Mouse (Mus musculus) forebrain, embryonic 15.5 days (tissue): Measurements from ENCODE around the gene Klf9. TPM values are rescaled to one million over a fixed set of nuclear protein-coding genes. Genes with fewer than 3 reads are reported as not detected.

Experiments
- ATAC-seq: fragments of 200-750 bp; cut with Nextera tagmentation; replicated peaks from 2 replicates; pipeline ENCODE4 v1.8.0; 2017; ENCODE audit warnings: mild to moderate bottlenecking, moderate TSS enrichment, moderate library complexity
- H3K27ac ChIP-seq: fragments of 300-500 bp; sonication (generic); replicated peaks from 2 replicates; pipeline ENCODE4 v1.5.1; 2015; ENCODE audit warnings: mild to moderate bottlenecking, inconsistent platforms
- H3K27me3 ChIP-seq: fragments of 300-500 bp; sonication (generic); 2 replicates; pipeline ENCODE4 v1.6.1; 2015; ENCODE audit warnings: inconsistent platforms
- H3K36me3 ChIP-seq: fragments of 300-500 bp; sonication (generic); 2 replicates; pipeline ENCODE4 v1.6.1; 2015; ENCODE audit warnings: mild to moderate bottlenecking, inconsistent platforms
- H3K4me1 ChIP-seq: fragments of 300-500 bp; sonication (generic); 2 replicates; pipeline ENCODE4 v1.6.1; 2015; ENCODE audit warnings: inconsistent platforms
- H3K4me2 ChIP-seq: fragments of 300-500 bp; sonication (generic); replicated peaks from 2 replicates; pipeline ENCODE4 v1.6.1; 2015; ENCODE audit warnings: mild to moderate bottlenecking, inconsistent platforms
- H3K4me3 ChIP-seq: fragments of 300-500 bp; sonication (generic); 2 replicates; pipeline ENCODE4 v1.5.1; 2015; ENCODE audit warnings: mild to moderate bottlenecking, inconsistent platforms
- H3K9ac ChIP-seq: fragments of 300-500 bp; sonication (generic); replicated peaks from 2 replicates; pipeline ENCODE4 v1.6.1; 2015; ENCODE audit warnings: mild to moderate bottlenecking, inconsistent platforms
- H3K9me3 ChIP-seq: fragments of 300-500 bp; sonication (generic); 2 replicates; pipeline ENCODE4 v1.6.1; 2016; ENCODE audit warnings: inconsistent platforms
- WGBS: fragments of 180-500 bp; shearing (Covaris S2); methylation state at CpG from one replicate; pipeline ENCODE4 v1.1.7; 2015; ENCODE audit warnings: mixed read lengths; 5-methylcytosine and 5-hydroxymethylcytosine counted together
- microRNA counts: library from miRNA; unstranded; fragments of <30 nt; microRNA quantifications from one replicate; lab custom pipeline; 2016
- microRNA-seq: library from miRNA; unstranded; fragments of <30 nt; microRNA quantifications from one replicate; pipeline ENCODE4, GENCODE M21; 2016
- polyA plus RNA-seq: library from polyadenylated mRNA; unstranded; fragments of >200 nt; fragmentation: Nextera tagmentation; extraction: Ambion mirVana; gene quantifications from 2 replicates; pipeline ENCODE4 v1.2.1, GENCODE M21; 2015

Klf9 gene
- polyA plus RNA-seq, 1 experiment from 2014 or later: 2.4 TPM

- Histone ChIP-seq H3K4me3 (no peak overlapping the region), H3K9me3 (no peaks in the 10 kb centered on the region), H3K27ac (no peak overlapping the region), H3K27me3 (no peaks in the 10 kb centered on the region), H3K4me2 (no peak overlapping the region), H3K9ac (no peak overlapping the region), H3K36me3 (peaks cover 30% of the 10 kb centered on the region), H3K4me1 (no peaks in the 10 kb centered on the region)
- no peak for ATAC-seq
- 96% methylated on average over 3 of the region's 3 CpGs for WGBS
These were observed 62.6 kb downstream of the Klf9 start for GRCm38 (mm10) chr19:23203505-23204053.

- WGBS: 87% methylated on average over 6 of the region's 6 CpGs
These were observed 70.3 kb downstream of the Klf9 start for GRCm38 (mm10) chr19:23211325-23211724.

GRCm38 (mm10) chr19:23214326-23214725 lies 73.3 kb downstream of the Klf9 start:
- Histone ChIP-seq H3K4me3 (no peak overlapping the region), H3K27me3 (no peaks in the 10 kb centered on the region), H3K4me2 (no peak overlapping the region), H3K4me1 (no peaks in the 10 kb centered on the region), H3K27ac (no peak overlapping the region), H3K9me3 (no peaks in the 10 kb centered on the region), H3K36me3 (peaks cover 30% of the 10 kb centered on the region), H3K9ac (no peak overlapping the region)
- no peak for ATAC-seq
- 58% methylated on average over 8 of the region's 8 CpGs for WGBS

More at GRCm38 (mm10) chr19:23211325-23211724, 70.3 kb downstream of the Klf9 start:
- peaks cover 34% of the 10 kb centered on the region for H3K36me3 ChIP-seq
- H3K4me1 ChIP-seq: no peaks in the 10 kb centered on the region
- ATAC-seq: no peak
- H3K27ac ChIP-seq: no peak overlapping the region
- no peaks in the 10 kb centered on the region for H3K27me3 ChIP-seq
- H3K4me2 ChIP-seq: no peak overlapping the region
- no peaks in the 10 kb centered on the region for H3K9me3 ChIP-seq
- no peak overlapping the region for H3K9ac ChIP-seq
- H3K4me3 ChIP-seq: no peak overlapping the region

MicroRNA genes within 50 kb of the gene (microRNA counts, 519-probe panel; counts per million panel counts)
- microRNA mmu-miR-1192 (lab: Ali Mortazavi, UCI): not detected

Small RNAs within 50 kb of the gene (microRNA-seq; reads per million reads assigned to microRNA genes)
- not detected for gene Mir1192

Other genes starting within 250 kb of the Klf9 start
- gene Smc5, start 132.7 kb downstream of the Klf9 start, polyA plus RNA-seq: 31.7 and 33.7 TPM in 2 replicates